Mouse (Mus musculus) embryonic facial prominence, embryonic 14.5 days (tissue): ENCODE measurements around the gene Tcf25. TPM values are rescaled to one million over a fixed set of nuclear protein-coding genes. Genes with fewer than 3 reads are reported as not detected.
A peak's percentile ranks its signal among the peaks of the same experiment; 100 is the strongest.

Experiments
- ATAC-seq: fragments of 200-750 bp; cut with Nextera tagmentation; 2 replicates; pipeline ENCODE4 v1.8.0; 2017; ENCODE audit warnings: low read depth, moderate number of reproducible peaks, moderate TSS enrichment
- DNase-seq: peaks from one replicate; pipeline ENCODE4 v3.0.0-alpha.2; 2015; ENCODE audit warnings: low spot score
- H3K27ac ChIP-seq: fragments of 300-500 bp; sonication (generic); replicated peaks from 2 replicates; pipeline ENCODE4 v1.5.1; 2014; ENCODE audit warnings: low read depth, mild to moderate bottlenecking, low read length, moderate library complexity
- H3K27me3 ChIP-seq: fragments of 300-500 bp; sonication (generic); replicated peaks from 2 replicates; pipeline ENCODE4 v1.6.1; 2014; ENCODE audit warnings: low read length; ENCODE audit not compliant: control insufficient read depth, insufficient read depth
- H3K36me3 ChIP-seq: fragments of 300-500 bp; sonication (generic); 2 replicates; pipeline ENCODE4 v1.6.1; 2014; ENCODE audit warnings: low read length, mixed read lengths; ENCODE audit not compliant: control insufficient read depth, insufficient read depth
- H3K4me1 ChIP-seq: fragments of 300-500 bp; sonication (generic); 2 replicates; pipeline ENCODE4 v1.6.1; 2014; ENCODE audit warnings: antibody characterized with exemption, low read length; ENCODE audit not compliant: control insufficient read depth, insufficient read depth
- H3K4me2 ChIP-seq: fragments of 300-500 bp; sonication (generic); 2 replicates; pipeline ENCODE4 v1.6.1; 2014; ENCODE audit warnings: low read depth, mild to moderate bottlenecking, low read length, moderate library complexity, mixed read lengths
- H3K4me3 ChIP-seq: fragments of 300-500 bp; sonication (generic); 2 replicates; pipeline ENCODE4 v1.5.1; 2014; ENCODE audit warnings: low read depth, mild to moderate bottlenecking, low read length
- H3K9ac ChIP-seq: fragments of 300-500 bp; sonication (generic); 2 replicates; pipeline ENCODE4 v1.6.1; 2014; ENCODE audit warnings: low read depth, mild to moderate bottlenecking, low read length, moderate library complexity, mixed read lengths
- H3K9me3 ChIP-seq: fragments of 300-500 bp; sonication (generic); 2 replicates; pipeline ENCODE4 v1.6.1; 2016; ENCODE audit warnings: low read length; ENCODE audit not compliant: control insufficient read depth
- WGBS: fragments of 180-500 bp; shearing (Covaris S2); extraction: QIAGEN DNeasy Blood & Tissue Kit; methylation state at CpG from one replicate; pipeline ENCODE4 v1.1.7; 2014; 5-methylcytosine and 5-hydroxymethylcytosine counted together
- polyA plus RNA-seq: library from polyadenylated mRNA; unstranded; fragments of >200 nt; fragmentation: Nextera tagmentation; extraction: Ambion mirVana; gene quantifications from 2 replicates; pipeline ENCODE4 v1.2.1, GENCODE M21; 2014

Tcf25 gene
- polyA plus RNA-seq, 1 experiment from 2014 or later: 163 TPM

DNA sequence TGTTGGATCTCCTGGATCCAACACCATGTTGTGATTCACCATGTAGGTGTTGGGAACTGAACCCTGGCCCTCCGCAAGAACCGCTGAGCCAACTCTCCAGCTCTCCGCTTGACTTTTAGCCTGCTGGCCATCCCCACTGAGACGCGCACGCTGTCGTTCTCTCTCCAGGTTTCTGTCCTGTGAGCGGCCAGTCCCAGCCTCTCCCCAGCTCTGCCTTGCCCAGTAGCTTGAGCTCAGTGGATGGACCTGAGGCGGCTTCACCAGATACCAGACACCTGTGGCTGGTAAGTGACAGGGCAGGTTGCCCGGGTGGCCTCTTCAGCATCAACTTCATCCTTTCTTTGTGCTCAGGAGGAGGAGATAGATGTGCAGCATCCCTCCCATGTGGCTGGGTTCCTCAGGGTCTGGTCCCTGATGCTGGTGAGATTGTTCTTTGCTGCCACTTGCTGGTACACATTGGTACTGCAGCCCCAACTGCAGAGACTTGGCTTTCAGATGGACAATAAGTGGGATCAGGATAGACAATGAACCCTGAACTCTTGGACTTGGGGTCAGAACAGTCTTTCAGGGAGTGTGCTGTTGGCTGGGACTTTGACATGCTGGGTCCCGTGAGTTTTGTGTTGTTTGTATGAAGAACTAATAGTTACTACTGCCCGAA, 12.3 kb upstream of the Tcf25 start:
- Histone ChIP-seq H3K4me2 (no peak overlapping the region), H3K4me3 (no peak overlapping the region), H3K36me3 (no peaks in the 10 kb centered on the region), H3K27me3 (no peaks in the 10 kb centered on the region), H3K4me1 (no peaks in the 10 kb centered on the region), H3K9ac (no peak overlapping the region), H3K9me3 (no peaks in the 10 kb centered on the region), H3K27ac (no peak overlapping the region)
- DNase-seq (peak; percentile 75), ATAC-seq (peak; percentile 75)
- 33% methylated on average over 12 of the region's 12 CpGs for WGBS

DNA sequence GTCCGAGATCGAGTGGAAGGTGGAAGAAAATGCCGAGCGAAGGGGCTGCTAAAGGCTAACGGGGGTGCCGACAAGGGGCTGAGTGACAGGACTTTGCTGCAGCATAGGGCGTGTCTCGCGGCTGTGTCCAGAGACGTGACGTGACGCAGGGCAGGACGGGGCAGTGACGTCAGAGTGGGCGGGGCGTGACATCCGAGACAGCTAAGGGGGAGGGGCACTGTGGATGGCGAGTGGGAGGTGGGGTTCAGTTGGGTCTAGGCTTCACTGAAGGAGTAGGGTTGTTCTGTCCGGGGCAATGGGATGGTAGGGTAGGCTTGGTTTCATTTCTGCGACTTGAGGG, 656 bp downstream of the Tcf25 start:
- H3K9ac ChIP-seq: peak overlapping the region; percentile 97
- DNase-seq: peak; percentile 93
- H3K27ac ChIP-seq: peak overlapping the region; percentile 98
- peak overlapping the region; percentile 83 for H3K4me2 ChIP-seq
- no peaks in the 10 kb centered on the region for H3K9me3 ChIP-seq
- H3K4me3 ChIP-seq: peak overlapping the region; percentile 93
- ATAC-seq: peak; percentile 76
- H3K27me3 ChIP-seq: no peaks in the 10 kb centered on the region; the same call in 1 of the 2 replicates
- WGBS: under 1% methylated on average over 20 of the region's 20 CpGs
- 0 out of 2 replicates have a peak, but pooled peaks cover 11% of the 10 kb centered on the region for H3K36me3 ChIP-seq
- peaks cover 11% of the 10 kb centered on the region for H3K4me1 ChIP-seq

DNA sequence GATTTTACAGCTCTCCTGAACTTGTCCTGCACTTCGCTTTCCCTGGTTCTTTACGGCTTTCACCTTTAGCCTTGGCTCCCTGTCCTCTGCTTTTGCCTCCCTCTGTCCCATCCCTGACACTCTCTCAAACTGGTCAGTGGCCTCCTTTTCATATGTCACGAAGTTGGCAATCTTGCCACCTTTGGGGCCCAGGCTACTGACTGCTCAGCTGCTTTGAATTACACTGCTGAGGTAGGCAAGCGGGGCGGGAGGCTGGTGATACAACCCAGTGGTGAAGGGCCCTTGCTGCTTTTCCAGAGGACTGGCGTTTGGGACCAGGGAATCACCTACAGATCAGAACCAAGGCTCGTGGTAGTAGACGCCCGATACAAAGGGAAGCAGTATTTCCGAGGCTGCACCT, 2.1 kb downstream of the Tcf25 start:
- 89% methylated on average over 10 of the region's 10 CpGs for WGBS
- H3K4me2 ChIP-seq: no peak overlapping the region
- ATAC-seq (no peak), DNase-seq (no peak)
- no peak overlapping the region for H3K27ac ChIP-seq
- no peak overlapping the region for H3K4me3 ChIP-seq
- H3K27me3 ChIP-seq: no peaks in the 10 kb centered on the region; the same call in 1 of the 2 replicates
- no peak overlapping the region for H3K9ac ChIP-seq
- peaks cover 11% of the 10 kb centered on the region; the same call in 1 of the 2 replicates for H3K36me3 ChIP-seq
- H3K9me3 ChIP-seq: no peaks in the 10 kb centered on the region
- peaks cover 11% of the 10 kb centered on the region for H3K4me1 ChIP-seq

- Histone ChIP-seq H3K27ac (no peak overlapping the region), H3K36me3 (peaks cover 15% of the 10 kb centered on the region; the same call in 1 of the 2 replicates), H3K27me3 (no peaks in the 10 kb centered on the region; the same call in 1 of the 2 replicates), H3K4me3 (no peak overlapping the region), H3K9me3 (no peaks in the 10 kb centered on the region), H3K4me2 (no peak overlapping the region), H3K4me1 (peaks cover 11% of the 10 kb centered on the region), H3K9ac (no peak overlapping the region)
- ATAC-seq: no peak
- 74% methylated on average over 8 of the region's 8 CpGs for WGBS
- DNase-seq: no peak
Measured at GRCm38 (mm10) chr8:123376106-123376505, 2.6 kb downstream of the Tcf25 start.

DNA sequence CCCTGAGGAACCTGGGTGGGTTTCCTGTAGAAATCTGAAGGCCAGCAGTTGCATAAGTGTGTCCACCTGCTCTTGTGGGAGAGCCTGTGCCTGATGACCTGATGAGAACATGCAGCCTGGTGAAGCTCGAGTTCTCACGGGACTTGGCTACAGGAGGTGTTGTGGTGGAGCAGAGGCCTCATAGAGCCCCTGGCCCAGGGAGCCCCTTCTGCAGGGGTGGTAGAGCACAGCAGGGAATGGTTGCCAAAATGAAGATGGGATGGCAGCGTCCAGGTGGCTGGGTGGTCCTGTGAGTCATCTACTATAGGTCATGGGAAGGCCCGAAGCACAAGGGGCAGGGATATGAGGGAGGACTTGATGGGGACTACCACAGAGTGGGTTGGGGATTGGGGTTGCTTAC, 8.2 kb downstream of the Tcf25 start:
- Histone ChIP-seq H3K9me3 (no peaks in the 10 kb centered on the region), H3K4me1 (no peaks in the 10 kb centered on the region), H3K4me2 (no peak overlapping the region), H3K27ac (no peak overlapping the region), H3K27me3 (no peaks in the 10 kb centered on the region), H3K9ac (no peak overlapping the region), H3K4me3 (no peak overlapping the region), H3K36me3 (peaks cover 67% of the 10 kb centered on the region)
- ATAC-seq: no peak
- WGBS: 88% methylated on average over 4 of the region's 4 CpGs
- no peak for DNase-seq

DNA sequence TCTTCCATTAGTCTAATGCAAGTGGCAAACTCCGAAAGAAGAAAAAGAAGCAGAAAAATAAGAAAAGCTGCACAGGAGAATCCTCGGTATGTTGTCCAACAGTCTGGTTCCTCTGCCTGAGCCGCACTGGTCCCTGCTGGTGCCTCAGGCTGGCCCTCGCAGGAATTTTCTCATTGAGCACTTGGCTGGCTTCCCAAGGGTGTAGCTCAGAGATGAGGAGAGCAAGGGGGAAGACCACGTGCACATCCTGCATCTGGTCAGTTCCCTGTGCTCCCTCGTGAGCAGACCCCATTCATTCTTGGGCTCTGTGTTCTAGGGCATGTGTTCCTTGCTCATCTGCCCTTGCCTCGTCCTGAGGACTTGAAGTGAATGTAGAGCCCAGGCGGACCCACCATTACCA, 9.0 kb downstream of the Tcf25 start:
- Histone ChIP-seq H3K9me3 (no peaks in the 10 kb centered on the region), H3K27me3 (no peaks in the 10 kb centered on the region), H3K27ac (no peak overlapping the region), H3K4me1 (no peaks in the 10 kb centered on the region), H3K36me3 (peaks cover 75% of the 10 kb centered on the region), H3K4me3 (no peak overlapping the region), H3K9ac (no peak overlapping the region), H3K4me2 (no peak overlapping the region)
- no peak for ATAC-seq
- WGBS: 84% methylated on average over 8 of the region's 8 CpGs
- DNase-seq: no peak

- Histone ChIP-seq H3K9me3 (no peaks in the 10 kb centered on the region), H3K27ac (no peak overlapping the region), H3K36me3 (peaks cover 93% of the 10 kb centered on the region), H3K4me2 (no peak overlapping the region), H3K27me3 (no peaks in the 10 kb centered on the region), H3K4me1 (no peaks in the 10 kb centered on the region), H3K4me3 (no peak overlapping the region), H3K9ac (no peak overlapping the region)
- DNase-seq: no peak
- ATAC-seq: no peak
- 64% methylated on average over 9 of the region's 9 CpGs for WGBS
Measured at GRCm38 (mm10) chr8:123384883-123385540, 11.5 kb downstream of the Tcf25 start.

- H3K4me1 ChIP-seq: no peaks in the 10 kb centered on the region
- WGBS: 76% methylated on average over 3 of the region's 3 CpGs
Measured at GRCm38 (mm10) chr8:123387041-123387440, 13.5 kb downstream of the Tcf25 start.

GRCm38 (mm10) chr8:123387801-123388200, 14.2 kb downstream of the Tcf25 start:
- H3K27ac ChIP-seq: no peak overlapping the region
- H3K27me3 ChIP-seq: no peaks in the 10 kb centered on the region
- no peak overlapping the region for H3K4me2 ChIP-seq
- H3K9me3 ChIP-seq: no peaks in the 10 kb centered on the region
- H3K9ac ChIP-seq: no peak overlapping the region
- peaks cover 100% of the 10 kb centered on the region for H3K36me3 ChIP-seq
- 86% methylated on average over 8 of the region's 8 CpGs for WGBS
- H3K4me3 ChIP-seq: no peak overlapping the region
- no peaks in the 10 kb centered on the region for H3K4me1 ChIP-seq
- DNase-seq: no peak
- no peak for ATAC-seq

More at GRCm38 (mm10) chr8:123387041-123387440, 13.5 kb downstream of the Tcf25 start:
- ATAC-seq (no peak), DNase-seq (no peak)
- Histone ChIP-seq H3K27me3 (no peaks in the 10 kb centered on the region), H3K9ac (no peak overlapping the region), H3K36me3 (peaks cover 100% of the 10 kb centered on the region), H3K4me3 (no peak overlapping the region), H3K27ac (no peak overlapping the region), H3K9me3 (no peaks in the 10 kb centered on the region), H3K4me2 (no peak overlapping the region)
